Mouse (Mus musculus) bone marrow macrophage, adult 2 months (primary cell): ENCODE measurements around the gene Fktn. TPM values are rescaled to one million over a fixed set of nuclear protein-coding genes. Genes with fewer than 3 reads are reported as not detected.
A peak's percentile ranks its signal among the peaks of the same experiment; 100 is the strongest.
"Not testable (repeated sequence)": the region's sequence is repeated elsewhere in the genome, so short reads cannot be mapped to it uniquely, and the experiment has no call there.

ENCODE experiments used
- H3K27ac ChIP-seq: 2 replicates; pipeline ENCODE4 v1.5.1; 2012; ENCODE audit warnings: low read depth, low read length; ENCODE audit not compliant: insufficient read depth
- H3K4me1 ChIP-seq: 2 replicates; pipeline ENCODE4 v1.6.1; 2012; ENCODE audit warnings: low read length; ENCODE audit not compliant: control insufficient read depth, insufficient read depth
- H3K4me3 ChIP-seq: 2 replicates; pipeline ENCODE4 v1.5.1; 2012; ENCODE audit warnings: mild to moderate bottlenecking, low read length, moderate library complexity; ENCODE audit not compliant: insufficient read depth
- CTCF ChIP-seq: IDR thresholded peaks from 2 replicates; pipeline ENCODE4 v1.5.1; 2012; ENCODE audit warnings: low read depth, mild to moderate bottlenecking, low read length, moderate library complexity
- POLR2A ChIP-seq: IDR thresholded peaks from 2 replicates; pipeline ENCODE4 v1.6.1; 2012; ENCODE audit warnings: mild to moderate bottlenecking, low read depth, low read length, borderline replicate concordance
- polyA plus RNA-seq: library from polyadenylated mRNA; stranded (reverse); fragments of >200 nt; gene quantifications from 2 replicates; pipeline ENCODE4 v1.2.4, GENCODE M21; 2012; ENCODE audit not compliant: missing spikeins, insufficient read depth, insufficient read length

The Fktn gene
- polyA plus RNA-seq, 1 experiment: 4.2 TPM

DNA sequence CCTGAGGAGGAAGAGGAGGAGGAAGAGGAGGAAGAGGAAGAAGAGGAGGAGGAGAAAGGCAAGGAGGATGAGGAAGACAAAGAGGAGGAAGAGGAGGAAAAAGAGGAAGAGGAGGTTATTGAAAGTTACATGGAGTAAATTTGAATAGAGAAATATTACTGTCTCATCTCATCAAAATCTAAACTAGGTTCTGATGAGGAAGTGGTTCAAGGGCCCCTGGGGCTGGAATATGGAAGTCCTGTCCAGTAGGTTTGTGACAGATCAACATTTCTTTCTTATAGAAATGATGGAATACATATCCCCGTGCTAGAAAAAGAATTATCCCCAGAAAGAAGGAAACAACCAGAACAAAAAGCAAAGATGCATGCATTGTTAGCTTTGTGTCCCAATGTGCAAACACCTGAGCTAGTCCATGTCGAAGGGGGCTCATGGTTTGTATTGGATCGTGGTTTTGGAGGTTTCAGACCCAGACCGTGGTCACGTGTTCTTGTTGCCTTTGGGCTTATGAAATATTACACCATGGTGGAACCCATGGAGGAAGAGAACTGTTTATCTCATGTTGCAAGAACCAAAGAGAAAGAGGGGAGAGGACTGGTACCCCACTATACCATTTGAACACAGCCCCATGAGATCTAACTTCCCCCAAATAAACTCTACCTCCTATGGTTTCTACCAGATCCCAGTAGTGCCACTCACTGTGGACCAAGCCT lies 80.6 kb downstream of the Fktn start:
- Histone ChIP-seq H3K27ac (peak overlapping the region; percentile 92), H3K4me3 (no peak overlapping the region), H3K4me1 (peaks cover 67% of the 10 kb centered on the region)
- TF ChIP-seq CTCF (no peak), POLR2A (no peak)

- H3K4me1 ChIP-seq: peaks cover 74% of the 10 kb centered on the region
- H3K4me3 ChIP-seq: no peak overlapping the region
- H3K27ac ChIP-seq: peak overlapping the region; percentile 45
- TF ChIP-seq POLR2A (no peak), CTCF (no peak)
These were observed 81.3 kb downstream of the Fktn start for GRCm38 (mm10) chr4:53795086-53795485.

GRCm38 (mm10) chr4:53795706-53796105 lies 81.9 kb downstream of the Fktn start:
- Histone ChIP-seq H3K27ac (peak overlapping the region; percentile 45), H3K4me3 (no peak overlapping the region), H3K4me1 (peaks cover 77% of the 10 kb centered on the region)
- TF ChIP-seq POLR2A (no peak), CTCF (no peak)

DNA sequence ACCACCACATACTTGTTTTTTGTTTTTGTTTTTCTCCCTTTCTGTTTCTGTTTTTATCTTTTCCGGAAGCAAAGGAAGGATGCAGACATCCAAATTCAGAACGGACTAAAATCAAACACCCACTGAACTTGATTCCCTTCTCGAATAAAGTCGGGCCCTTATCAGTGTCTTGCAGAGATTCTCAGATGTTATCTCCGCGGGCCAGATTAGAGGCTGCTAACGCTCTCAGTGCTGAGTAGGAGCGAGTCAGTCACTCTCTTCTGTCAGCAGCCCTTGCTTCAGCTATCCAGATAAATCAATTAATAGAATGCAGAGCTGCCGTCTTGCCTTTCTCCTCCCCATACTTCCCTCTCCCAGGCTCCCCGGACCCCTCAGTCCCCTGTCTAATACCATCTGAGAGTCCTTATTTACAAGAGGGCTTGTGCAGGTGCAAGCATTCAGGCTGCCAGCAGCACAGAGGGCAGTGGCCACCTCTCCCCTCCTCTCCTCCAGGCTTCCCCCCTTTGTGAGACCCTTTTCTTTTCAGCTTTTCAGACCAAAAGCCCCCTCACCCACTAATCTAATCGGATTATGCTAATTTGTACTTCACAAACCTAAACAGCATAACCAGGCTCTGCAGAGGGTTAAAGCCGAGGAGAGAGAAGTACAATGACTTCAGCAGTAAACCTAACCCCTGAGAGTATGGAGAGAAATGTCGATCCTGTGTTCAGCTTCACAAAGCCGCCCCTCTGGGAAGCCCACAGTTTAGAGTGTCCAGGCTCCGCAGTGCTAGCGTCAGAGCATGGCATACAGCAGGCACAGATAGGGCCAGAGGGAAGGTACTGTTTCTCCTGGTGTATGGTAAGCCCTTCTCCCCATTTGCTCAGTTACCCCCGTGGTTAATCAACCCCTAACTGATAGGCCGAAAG lies 83.3 kb downstream of the Fktn start:
- H3K4me3 ChIP-seq: no peak overlapping the region
- no peak for TF ChIP-seq CTCF
- peak overlapping the region; percentile 96 for H3K27ac ChIP-seq
- peaks cover 71% of the 10 kb centered on the region for H3K4me1 ChIP-seq

DNA sequence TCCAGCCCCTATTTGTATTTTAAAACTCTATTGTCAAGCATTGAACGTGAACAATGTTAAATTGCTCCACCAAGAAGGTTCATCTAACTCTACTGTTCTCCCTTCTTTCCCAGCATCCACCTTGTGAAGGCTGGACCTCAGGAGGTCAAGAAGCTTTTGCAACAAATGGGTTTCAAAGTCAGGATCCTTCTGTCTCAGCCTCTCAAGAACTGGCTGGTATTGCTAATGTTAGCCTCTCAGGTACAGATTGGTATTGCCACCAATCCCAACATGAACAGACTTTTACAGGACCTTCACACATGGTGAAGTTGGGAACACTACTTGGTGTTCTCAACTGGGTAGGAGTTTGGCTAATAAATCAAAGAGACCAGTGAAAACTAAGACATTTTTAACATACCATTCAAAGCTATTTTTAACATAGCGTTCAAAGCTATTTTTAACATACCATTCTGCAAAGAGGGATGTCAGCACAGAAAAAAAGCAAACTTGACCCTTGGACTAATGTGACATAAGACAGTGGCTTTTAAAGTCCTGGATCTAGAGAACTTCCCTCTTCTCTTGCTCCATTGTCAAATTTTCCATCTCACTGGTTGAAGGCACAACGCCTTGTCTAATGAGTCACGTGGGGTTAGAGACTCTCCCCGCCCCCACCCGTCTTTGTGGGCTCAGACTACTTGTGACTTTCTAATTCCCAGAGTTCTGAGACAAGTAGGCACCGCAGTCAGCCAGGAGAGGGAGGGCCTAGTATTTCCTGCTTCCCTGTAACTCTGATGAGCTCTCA lies 85.3 kb downstream of the Fktn start:
- peaks cover 57% of the 10 kb centered on the region for H3K4me1 ChIP-seq
- H3K27ac ChIP-seq: peak overlapping the region; percentile 96
- H3K4me3 ChIP-seq: no peak overlapping the region
- TF ChIP-seq CTCF (no peak), POLR2A (no peak)

DNA sequence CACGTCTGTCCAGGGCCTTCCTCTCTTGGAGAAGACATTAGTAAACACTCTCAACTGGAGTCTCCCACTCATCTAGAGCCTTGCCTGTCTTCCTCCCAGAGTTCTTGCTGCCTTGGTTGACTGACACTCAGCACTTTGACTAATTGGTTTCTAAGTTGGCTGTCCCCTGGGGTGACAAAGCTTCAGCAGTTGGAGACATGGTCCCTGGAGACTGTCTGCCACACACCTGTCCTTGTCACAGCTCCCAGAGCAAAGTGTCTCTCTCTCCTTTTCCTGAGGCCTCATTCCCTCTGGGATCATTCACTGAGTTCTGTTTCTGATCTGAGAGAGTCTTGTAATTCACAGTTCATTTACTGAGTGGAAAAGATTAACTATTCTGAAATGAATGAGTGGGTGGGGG lies 86.0 kb downstream of the Fktn start:
- peaks cover 52% of the 10 kb centered on the region for H3K4me1 ChIP-seq
- peak overlapping the region; percentile 96 for H3K27ac ChIP-seq
- TF ChIP-seq CTCF (no peak), POLR2A (no peak)
- H3K4me3 ChIP-seq: no peak overlapping the region

DNA sequence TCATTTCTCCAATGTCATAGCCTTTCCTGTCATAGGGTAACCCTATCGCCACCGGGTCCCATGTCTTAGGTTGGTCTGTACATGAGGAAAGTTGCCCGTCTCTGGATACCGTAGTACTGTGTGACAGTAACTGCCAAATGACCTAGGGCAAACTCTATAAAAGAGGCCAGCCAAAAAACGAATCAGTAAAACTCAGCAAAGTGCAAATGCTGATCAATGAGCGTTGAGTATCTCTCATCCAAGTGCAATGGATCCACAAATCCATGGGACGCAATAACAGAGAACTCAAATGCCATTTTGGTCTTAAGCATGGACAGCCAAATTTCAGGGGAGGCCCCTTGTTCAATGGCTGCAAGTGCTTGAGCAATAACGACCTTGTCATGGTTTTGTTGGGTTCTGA lies 89.9 kb downstream of the Fktn start:
- not testable (repeated sequence) for H3K27ac ChIP-seq, H3K4me3 ChIP-seq
- H3K4me1 ChIP-seq: peaks cover 17% of the 10 kb centered on the region

GRCm38 (mm10) chr4:53806428-53806827 lies 92.6 kb downstream of the Fktn start:
- H3K27ac ChIP-seq: not testable (repeated sequence)

GRCm38 (mm10) chr4:53818320-53818719 lies 104.5 kb downstream of the Fktn start:
- no peak for TF ChIP-seq CTCF
- no peak for TF ChIP-seq POLR2A
- H3K27ac ChIP-seq: no peak overlapping the region
- peaks cover 8% of the 10 kb centered on the region for H3K4me1 ChIP-seq
- H3K4me3 ChIP-seq: no peak overlapping the region

More at GRCm38 (mm10) chr4:53806428-53806827, 92.6 kb downstream of the Fktn start:
- H3K4me3 ChIP-seq, H3K4me1 ChIP-seq: not testable (repeated sequence)

GRCm38 (mm10) chr4:53823697-53824096 lies 109.9 kb downstream of the Fktn start:
- H3K27ac ChIP-seq: peak overlapping the region; percentile 41
- peak overlapping the region; percentile 2; the same call in 1 of the 2 replicates for H3K4me3 ChIP-seq
- peaks cover 26% of the 10 kb centered on the region for H3K4me1 ChIP-seq
- TF ChIP-seq CTCF (no peak), POLR2A (no peak)
